Mouse (Mus musculus): ENCODE measurements around the gene Bcap29. TPM values are rescaled to one million over a fixed set of nuclear protein-coding genes. Genes with fewer than 3 reads are reported as not detected.
"Not testable (repeated sequence)": the region's sequence is repeated elsewhere in the genome, so short reads cannot be mapped to it uniquely, and the experiment has no call there.

Gene Bcap29
- total and polyA plus RNA-seq, 2 experiments from 2014 or later: 5.1 to 39.1 TPM

- ATAC-seq (no peak; the same call in 1 of the 2 replicates), DNase-seq (ENCODE audit: low spot score) (no peak)
- Histone ChIP-seq H3K4me2 (ENCODE audit: low read depth, low read length) (no peak overlapping the region), H3K9me3 (ENCODE audit: low read length) (no peaks in the 10 kb centered on the region), H3K4me1 (ENCODE audit: insufficient read depth, low read length) (peaks cover 4% of the 10 kb centered on the region; the same call in 1 of the 2 replicates), H3K36me3 (ENCODE audit: insufficient read depth, low read length) (no peaks in the 10 kb centered on the region), H3K9ac (replicated peaks; ENCODE audit: low read length) (no peak overlapping the region), H3K27me3 (ENCODE audit: insufficient read depth, low read length) (no peaks in the 10 kb centered on the region), H3K27ac (no peak overlapping the region), H3K4me3 (ENCODE audit: low read length) (no peak overlapping the region)
- 30% methylated on average over 7 of the region's 7 CpGs for WGBS
- no peak for TF ChIP-seq CTCF (IDR thresholded peaks at IDR 0.05; ENCODE audit: low read depth)
These were observed 53.1 kb downstream of the Bcap29 start for GRCm38 (mm10) chr12:31581319-31581810.

- H3K4me1 ChIP-seq (ENCODE audit: insufficient read depth, low read length): peaks cover 4% of the 10 kb centered on the region; the same call in 1 of the 2 replicates
- H3K4me3 ChIP-seq (ENCODE audit: low read length): no peak overlapping the region
- no peaks in the 10 kb centered on the region for H3K9me3 ChIP-seq (ENCODE audit: low read length)
- 44% methylated on average over 5 of the region's 5 CpGs for WGBS
- H3K9ac ChIP-seq (replicated peaks; ENCODE audit: low read length): no peak overlapping the region
- DNase-seq (ENCODE audit: low spot score) (peak; percentile 92), ATAC-seq (peak; percentile 98)
- no peaks in the 10 kb centered on the region for H3K27me3 ChIP-seq (ENCODE audit: insufficient read depth, low read length)
- H3K4me2 ChIP-seq (ENCODE audit: low read depth, low read length): no peak overlapping the region
- no peak overlapping the region for H3K27ac ChIP-seq
- TF ChIP-seq CTCF (IDR thresholded peaks at IDR 0.05; ENCODE audit: low read depth): no peak
- H3K36me3 ChIP-seq (ENCODE audit: insufficient read depth, low read length): no peaks in the 10 kb centered on the region
These were observed 53.7 kb downstream of the Bcap29 start for GRCm38 (mm10) chr12:31580634-31581318.

GRCm38 (mm10) chr12:31578691-31579476 lies 55.6 kb downstream of the Bcap29 start:
- WGBS: 72% methylated on average over 7 of the region's 8 CpGs
- TF ChIP-seq CTCF (IDR thresholded peaks at IDR 0.05; ENCODE audit: low read depth): no peak
- peaks cover 4% of the 10 kb centered on the region; the same call in 1 of the 2 replicates for H3K4me1 ChIP-seq (ENCODE audit: insufficient read depth, low read length)
- no peak overlapping the region for H3K4me2 ChIP-seq (ENCODE audit: low read depth, low read length)
- no peak overlapping the region for H3K4me3 ChIP-seq (ENCODE audit: low read length)
- no peak overlapping the region for H3K9ac ChIP-seq (replicated peaks; ENCODE audit: low read length)
- no peaks in the 10 kb centered on the region for H3K9me3 ChIP-seq (ENCODE audit: low read length)
- ATAC-seq (no peak), DNase-seq (ENCODE audit: low spot score) (peak; percentile 15)
- H3K27ac ChIP-seq: no peak overlapping the region
- H3K36me3 ChIP-seq (ENCODE audit: insufficient read depth, low read length): no peaks in the 10 kb centered on the region
- H3K27me3 ChIP-seq (ENCODE audit: insufficient read depth, low read length): no peaks in the 10 kb centered on the region

- no peaks in the 10 kb centered on the region for H3K27me3 ChIP-seq (ENCODE audit: insufficient read depth, low read length)
- DNase-seq (ENCODE audit: low spot score) (no peak), ATAC-seq (no peak)
- no peaks in the 10 kb centered on the region for H3K4me1 ChIP-seq (ENCODE audit: insufficient read depth, low read length)
- no peaks in the 10 kb centered on the region for H3K36me3 ChIP-seq (ENCODE audit: insufficient read depth, low read length)
- H3K9ac ChIP-seq (replicated peaks; ENCODE audit: low read length): no peak overlapping the region
- H3K9me3 ChIP-seq (ENCODE audit: low read length): no peaks in the 10 kb centered on the region
- no peak overlapping the region for H3K4me3 ChIP-seq (ENCODE audit: low read length)
- WGBS: 93% methylated on average over 5 of the region's 5 CpGs
- no peak for TF ChIP-seq CTCF (IDR thresholded peaks at IDR 0.05; ENCODE audit: low read depth)
- no peak overlapping the region for H3K27ac ChIP-seq
- H3K4me2 ChIP-seq (ENCODE audit: low read depth, low read length): no peak overlapping the region
These were observed 60.0 kb downstream of the Bcap29 start for GRCm38 (mm10) chr12:31574506-31574905.

GRCm38 (mm10) chr12:31569784-31570183 lies 64.7 kb downstream of the Bcap29 start:
- Histone ChIP-seq H3K27ac (no peak overlapping the region), H3K36me3 (ENCODE audit: insufficient read depth, low read length) (no peaks in the 10 kb centered on the region), H3K9ac (replicated peaks; ENCODE audit: low read length) (no peak overlapping the region), H3K9me3 (ENCODE audit: low read length) (no peaks in the 10 kb centered on the region), H3K27me3 (ENCODE audit: insufficient read depth, low read length) (no peaks in the 10 kb centered on the region), H3K4me2 (ENCODE audit: low read depth, low read length) (no peak overlapping the region), H3K4me1 (ENCODE audit: insufficient read depth, low read length) (no peaks in the 10 kb centered on the region), H3K4me3 (ENCODE audit: low read length) (no peak overlapping the region)
- 71% methylated on average over 2 of the region's 2 CpGs for WGBS
- TF ChIP-seq CTCF (IDR thresholded peaks at IDR 0.05; ENCODE audit: low read depth): no peak
- ATAC-seq (no peak), DNase-seq (ENCODE audit: low spot score) (no peak)

- Histone ChIP-seq H3K27me3 (ENCODE audit: insufficient read depth, low read length) (no peaks in the 10 kb centered on the region), H3K4me2 (ENCODE audit: low read depth, low read length) (no peak overlapping the region), H3K27ac (no peak overlapping the region), H3K9ac (replicated peaks; ENCODE audit: low read length) (no peak overlapping the region), H3K4me1 (ENCODE audit: insufficient read depth, low read length) (no peaks in the 10 kb centered on the region), H3K36me3 (ENCODE audit: insufficient read depth, low read length) (no peaks in the 10 kb centered on the region), H3K4me3 (ENCODE audit: low read length) (no peak overlapping the region), H3K9me3 (ENCODE audit: low read length) (no peaks in the 10 kb centered on the region)
- no peak for TF ChIP-seq CTCF (IDR thresholded peaks at IDR 0.05; ENCODE audit: low read depth)
- no peak for DNase-seq (ENCODE audit: low spot score)
- ATAC-seq: no peak
These were observed 65.8 kb downstream of the Bcap29 start for GRCm38 (mm10) chr12:31568661-31569060.

- not testable (repeated sequence) for H3K9ac ChIP-seq (replicated peaks; ENCODE audit: low read length); H3K36me3 ChIP-seq (ENCODE audit: insufficient read depth, low read length); H3K27ac ChIP-seq; H3K9me3 ChIP-seq (ENCODE audit: low read length); ATAC-seq; H3K4me1 ChIP-seq (ENCODE audit: insufficient read depth, low read length); DNase-seq (ENCODE audit: low spot score); H3K27me3 ChIP-seq (ENCODE audit: insufficient read depth, low read length)
- H3K4me3 ChIP-seq (ENCODE audit: low read length): peak overlapping the region; percentile 18; the same call in 1 of the 2 replicates
- peak overlapping the region; percentile 36 for H3K4me2 ChIP-seq (ENCODE audit: low read depth, low read length)
- WGBS: 25% methylated on average over 10 of the region's 10 CpGs
These were observed 66.9 kb downstream of the Bcap29 start for GRCm38 (mm10) chr12:31567535-31567934.
